Mouse (Mus musculus) layer of hippocampus, adult 11-12 months (tissue): ENCODE measurements around the gene Adamts9.

Experiments used
- DNase-seq: peaks from one replicate; pipeline ENCODE4 v3.0.0; 2022; ENCODE audit warnings: low spot score

Gene Adamts9

DNA sequence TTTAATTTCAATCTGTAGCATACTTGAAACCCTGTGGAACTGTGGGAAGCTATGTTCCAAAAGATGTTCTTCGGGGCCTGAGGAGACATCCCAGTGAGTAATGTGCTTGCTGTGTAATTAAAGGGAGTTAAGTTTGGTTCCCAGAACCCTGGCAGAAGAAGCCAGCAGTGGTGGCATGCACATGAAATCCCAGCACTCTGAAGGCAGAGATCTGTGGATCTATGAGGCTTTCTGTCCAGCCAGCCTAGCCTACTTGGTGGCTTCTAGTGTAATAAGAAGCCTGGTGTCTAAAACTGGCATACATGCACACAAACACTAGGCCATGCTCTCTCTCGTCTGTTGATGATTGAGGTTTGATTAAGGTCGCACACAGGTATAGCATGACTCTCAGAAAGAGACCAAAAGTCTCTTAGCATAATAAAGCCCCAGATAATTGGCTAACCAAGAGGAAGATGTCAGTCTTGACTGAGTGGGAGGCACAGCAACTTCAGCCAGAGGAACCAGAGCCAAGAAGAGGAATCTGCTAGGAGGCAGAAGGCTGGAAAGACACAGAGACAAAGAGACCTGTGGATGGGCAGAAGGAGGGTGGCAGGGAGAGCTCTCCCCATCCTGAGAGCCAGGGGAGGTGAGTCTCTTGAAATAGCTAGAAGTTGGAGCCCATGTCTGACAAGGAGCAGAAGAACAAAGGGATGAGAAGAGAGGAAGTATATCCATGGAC lies 138.9 kb downstream of the Adamts9 start:
- DNase-seq, result no peak

DNA sequence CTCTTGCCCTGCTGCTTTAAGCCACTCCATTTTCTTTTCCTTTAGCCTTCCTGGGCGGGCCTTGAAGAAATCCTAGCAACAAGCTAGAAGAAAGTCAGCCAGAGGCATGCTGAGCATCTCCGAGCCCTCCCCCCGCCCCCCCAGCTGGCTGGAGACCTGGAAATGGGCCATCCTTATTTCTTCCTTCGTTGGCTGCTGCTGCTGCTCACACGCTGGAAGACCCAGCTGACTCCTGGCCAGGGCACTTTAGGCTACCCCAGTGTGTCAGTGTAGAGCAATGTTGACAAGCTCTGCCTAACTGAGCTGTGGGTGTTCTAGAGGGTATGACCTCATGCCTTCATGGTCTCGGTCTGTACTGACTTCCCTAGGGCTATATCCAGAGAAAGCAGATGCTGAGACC lies 140.1 kb downstream of the Adamts9 start:
- DNase-seq, result no peak

DNA sequence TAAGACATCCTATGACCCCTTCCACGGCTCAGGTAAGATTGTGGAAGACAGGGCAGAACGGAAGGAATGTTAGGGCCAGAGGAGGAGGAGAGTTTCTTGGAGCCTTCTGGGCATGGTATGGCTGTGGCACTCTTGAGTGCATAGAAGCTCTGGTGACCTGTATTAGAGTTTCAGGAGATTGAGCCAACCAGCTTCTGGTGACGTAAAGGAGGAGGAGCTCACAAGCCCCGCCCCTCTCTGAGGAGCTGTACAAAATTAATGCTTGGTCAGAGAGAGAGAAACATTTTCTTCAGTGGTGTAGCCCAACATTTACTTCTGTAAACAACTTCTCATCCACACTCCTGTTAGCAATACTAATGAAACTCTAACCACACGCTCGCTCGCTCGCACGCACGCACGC lies 140.9 kb downstream of the Adamts9 start:
- DNase-seq, result no peak

DNA sequence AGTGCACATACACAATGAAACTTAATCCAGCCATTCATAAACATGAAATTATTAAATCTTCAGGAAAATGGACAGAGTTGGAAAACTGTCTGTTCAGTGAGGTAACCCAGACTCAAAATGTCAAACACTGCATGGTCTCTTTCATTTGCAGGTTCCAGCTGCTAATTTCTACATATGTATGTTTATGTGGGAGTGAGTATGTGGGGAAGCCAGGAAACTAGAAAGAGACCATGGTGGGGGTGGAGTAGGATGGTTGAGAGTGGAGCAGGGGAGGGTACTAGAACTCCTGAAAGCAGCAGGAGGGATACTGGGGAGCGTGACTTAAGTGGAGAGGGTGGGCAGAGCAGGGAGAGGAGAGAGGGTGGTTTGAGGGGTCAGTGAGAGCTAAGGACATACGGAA lies 141.8 kb downstream of the Adamts9 start:
- no peak for DNase-seq

DNA sequence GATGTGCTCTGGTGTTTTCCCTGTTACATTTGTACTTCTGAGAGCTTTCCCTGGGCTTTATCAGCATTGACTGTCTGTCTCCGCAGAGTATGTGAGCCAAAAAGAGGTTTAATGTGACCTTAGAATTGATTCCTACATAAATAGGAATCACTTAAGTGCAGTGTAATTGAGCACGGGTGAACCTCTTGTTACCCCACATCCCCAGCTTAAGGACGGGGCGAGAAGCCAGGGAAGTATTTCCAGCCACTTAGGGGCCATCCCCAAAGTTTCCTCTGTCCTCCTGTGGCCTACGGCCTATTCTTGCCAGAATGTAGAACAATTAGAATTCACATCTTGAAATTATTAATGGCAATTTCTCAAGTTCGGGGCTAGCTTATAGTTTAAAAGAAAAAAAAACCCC lies 149.5 kb downstream of the Adamts9 start:
- no peak for DNase-seq

GRCm38 (mm10) chr6:92787376-92787712 lies 155.9 kb downstream of the Adamts9 start:
- peak; percentile 92 for DNase-seq

DNA sequence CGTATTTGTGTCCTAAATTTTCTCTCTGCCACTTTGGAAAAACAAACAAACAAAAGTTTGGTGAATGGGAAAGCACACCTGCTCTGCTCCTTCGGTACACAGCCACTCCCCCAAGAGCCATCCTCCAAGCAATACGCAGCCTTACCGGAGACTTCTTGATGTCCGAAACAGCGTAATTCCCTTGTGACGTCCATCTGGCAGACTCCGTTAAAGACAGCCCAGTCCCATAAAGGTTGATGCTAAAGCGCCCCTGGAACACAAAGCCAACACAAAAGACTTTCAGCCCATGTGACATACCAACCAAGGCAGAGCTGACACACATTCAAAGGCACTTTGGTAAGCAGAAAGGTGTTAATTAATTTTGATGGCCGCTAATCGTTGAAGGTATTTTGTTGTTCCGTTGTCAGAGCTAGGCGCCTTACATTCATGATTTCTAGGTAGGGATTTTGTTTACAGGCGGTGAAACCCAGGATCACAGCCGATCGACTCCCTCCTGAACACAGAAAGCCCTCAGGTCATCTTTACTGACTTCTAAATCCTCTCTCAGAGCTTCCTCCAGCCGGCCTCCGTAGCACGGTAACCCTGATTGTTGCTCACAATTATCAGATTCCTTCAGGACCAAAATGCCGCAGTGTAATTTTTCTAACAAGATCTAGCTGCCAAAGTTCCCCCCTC lies 156.5 kb downstream of the Adamts9 start:
- DNase-seq, result no peak

- DNase-seq, result peak; percentile 64
These were observed 158.5 kb downstream of the Adamts9 start for GRCm38 (mm10) chr6:92784782-92785181.

DNA sequence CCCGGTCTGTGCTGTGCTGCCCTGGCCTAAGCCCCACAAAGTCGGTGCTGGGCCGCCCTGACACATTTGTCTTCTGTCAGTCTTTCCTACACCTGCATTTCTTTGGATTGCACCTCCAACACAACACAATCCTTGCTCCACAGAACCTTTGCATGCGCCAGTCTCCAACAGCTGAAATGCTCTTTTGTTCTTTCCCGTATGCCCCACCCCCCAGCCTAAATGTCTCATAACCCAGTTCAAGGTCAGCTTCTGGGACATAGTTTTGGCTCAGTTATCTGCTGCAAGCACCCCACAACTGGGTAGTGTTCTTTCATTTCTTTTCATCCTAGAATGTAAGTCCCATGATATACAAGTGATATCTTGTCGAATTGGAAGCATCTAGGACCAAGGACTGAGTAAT lies 161.8 kb downstream of the Adamts9 start:
- no peak for DNase-seq

DNA sequence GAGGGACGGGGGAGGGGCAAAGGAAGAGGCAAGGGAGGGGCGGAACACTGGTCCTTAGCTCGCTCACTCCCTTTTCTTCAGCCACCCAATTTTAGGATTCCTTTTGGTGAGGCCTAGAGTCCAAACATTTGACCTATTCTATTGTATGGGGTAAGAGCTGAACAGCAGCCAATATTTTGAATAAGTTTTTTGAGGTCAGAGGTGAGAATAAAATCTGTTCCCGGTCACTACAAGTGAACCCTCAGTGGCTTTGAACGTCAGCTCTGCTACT lies 163.4 kb downstream of the Adamts9 start:
- DNase-seq, result no peak

DNA sequence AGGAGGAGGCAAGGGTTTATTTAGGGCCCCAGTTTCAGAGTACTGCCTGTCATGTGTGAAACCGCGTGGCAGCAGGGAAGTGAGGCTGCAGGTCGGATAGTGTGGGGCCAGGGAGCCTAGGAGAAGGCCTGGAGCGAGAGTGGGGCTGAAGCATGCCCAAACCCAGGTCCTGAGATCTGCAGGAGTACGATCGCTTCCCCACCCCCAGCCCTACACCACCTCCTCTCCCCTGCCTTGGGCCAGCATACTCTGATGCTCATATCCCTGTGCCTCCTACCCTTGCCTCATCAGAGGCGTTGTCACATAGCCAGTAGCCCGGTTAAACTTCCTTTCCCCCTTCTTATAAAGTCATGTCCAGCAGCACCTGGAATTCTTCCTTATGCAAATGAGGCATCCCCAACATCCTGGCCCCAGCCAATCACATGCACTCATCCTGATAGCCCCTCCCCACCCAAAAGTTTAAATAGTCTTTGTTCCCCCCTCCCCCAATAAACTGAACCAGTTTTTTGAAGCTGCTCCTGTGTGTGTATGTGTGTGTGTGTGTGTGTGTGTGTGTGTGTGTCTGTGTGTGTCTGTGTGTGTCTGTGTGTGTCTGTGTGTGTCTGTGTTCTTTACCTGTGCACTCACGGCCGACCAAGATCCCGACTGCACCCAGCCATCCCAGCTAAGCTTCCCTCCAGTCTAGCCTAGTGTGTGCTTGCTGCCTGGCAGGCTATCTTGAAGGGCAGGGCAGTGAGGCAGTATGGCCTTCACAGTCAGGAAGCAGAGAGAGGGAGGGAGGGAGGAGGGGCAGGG lies 164.0 kb downstream of the Adamts9 start:
- no peak for DNase-seq

DNA sequence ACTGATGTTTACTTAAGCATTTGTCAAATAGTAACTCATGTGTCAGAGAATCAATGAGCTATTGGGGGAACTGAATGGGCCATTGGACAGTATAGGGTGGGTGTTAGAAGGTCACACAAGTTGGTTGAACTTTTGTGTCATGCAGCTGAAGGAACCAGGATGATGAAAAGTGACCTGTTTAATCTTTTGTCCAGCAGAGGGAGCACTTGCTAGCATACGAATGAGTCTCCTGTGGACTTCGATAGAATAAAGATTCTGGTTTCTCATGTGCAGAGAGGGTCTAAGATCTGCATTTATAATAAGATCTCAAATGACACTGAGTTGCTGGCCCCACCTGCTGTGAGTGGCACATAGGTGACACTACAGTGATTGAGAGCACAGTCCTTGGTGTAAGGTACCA lies 166.9 kb downstream of the Adamts9 start:
- peak; percentile 54 for DNase-seq

DNA sequence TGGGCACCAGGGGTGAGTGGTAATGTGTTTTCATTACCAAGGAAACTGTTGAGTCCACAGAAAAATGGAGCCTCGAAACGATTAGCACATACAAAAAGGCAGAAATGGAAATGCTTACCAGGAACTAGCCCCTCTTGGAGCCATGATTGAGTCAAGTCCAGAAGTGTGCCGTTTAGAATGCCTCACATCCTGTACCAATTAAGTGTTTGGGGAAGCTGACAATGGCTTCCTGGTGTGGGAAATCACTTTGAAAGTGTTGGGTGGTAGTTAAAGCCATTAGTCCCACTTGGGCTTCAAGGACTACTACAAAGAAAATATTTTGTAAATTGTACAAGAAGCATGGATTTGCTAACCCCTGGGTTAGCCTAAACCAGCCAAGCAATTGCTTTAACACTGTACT lies 180.9 kb downstream of the Adamts9 start:
- DNase-seq, result no peak

GRCm38 (mm10) chr6:92759616-92760015 lies 183.7 kb downstream of the Adamts9 start:
- DNase-seq, result no peak

DNA sequence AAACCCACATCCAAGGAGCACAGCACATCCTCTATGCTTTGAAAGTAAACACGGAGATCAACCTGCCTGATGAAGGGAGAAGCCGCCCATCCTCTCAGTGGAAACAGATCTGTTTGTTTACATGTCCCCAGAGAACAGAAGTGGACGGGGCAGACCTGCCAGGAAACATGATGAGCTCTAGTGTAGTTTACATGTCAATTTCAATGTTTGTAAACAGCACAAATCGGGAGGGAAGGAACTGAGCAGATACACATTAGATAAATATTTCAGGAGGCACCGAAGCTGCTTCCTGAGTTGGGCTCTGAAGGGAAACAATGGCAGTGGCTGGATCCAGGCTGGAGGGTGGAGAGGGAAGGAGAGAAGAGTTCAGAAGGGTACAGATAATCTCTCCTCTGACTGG lies 187.5 kb downstream of the Adamts9 start:
- no peak for DNase-seq

GRCm38 (mm10) chr6:92752737-92753136 lies 190.6 kb downstream of the Adamts9 start:
- no peak for DNase-seq

GRCm38 (mm10) chr6:92749420-92749819 lies 193.9 kb downstream of the Adamts9 start:
- DNase-seq, result no peak

DNA sequence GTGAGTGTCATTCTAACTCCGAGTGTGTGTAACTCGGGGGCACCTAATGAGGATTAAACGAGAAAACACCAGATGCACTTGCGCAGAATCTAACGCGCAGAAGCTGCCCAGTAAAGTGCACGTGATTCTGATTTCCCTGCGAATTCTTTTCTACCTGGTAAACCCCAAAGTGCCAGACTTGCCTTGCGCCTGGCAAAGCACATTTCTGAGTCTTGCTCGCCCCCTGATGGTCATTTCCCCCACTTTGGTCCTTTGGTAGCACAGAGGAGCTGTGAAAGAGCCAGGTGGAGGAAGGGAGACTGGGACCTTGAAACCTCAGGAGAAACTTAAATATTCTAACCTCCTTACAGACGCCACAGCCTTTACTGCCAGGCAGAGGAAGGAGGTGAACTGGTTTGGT lies 199.7 kb downstream of the Adamts9 start:
- peak; percentile 87 for DNase-seq

- no peak for DNase-seq
These were observed 206.2 kb downstream of the Adamts9 start for GRCm38 (mm10) chr6:92737116-92737515.

- DNase-seq, result no peak
These were observed 209.6 kb downstream of the Adamts9 start for GRCm38 (mm10) chr6:92733651-92734050.

DNA sequence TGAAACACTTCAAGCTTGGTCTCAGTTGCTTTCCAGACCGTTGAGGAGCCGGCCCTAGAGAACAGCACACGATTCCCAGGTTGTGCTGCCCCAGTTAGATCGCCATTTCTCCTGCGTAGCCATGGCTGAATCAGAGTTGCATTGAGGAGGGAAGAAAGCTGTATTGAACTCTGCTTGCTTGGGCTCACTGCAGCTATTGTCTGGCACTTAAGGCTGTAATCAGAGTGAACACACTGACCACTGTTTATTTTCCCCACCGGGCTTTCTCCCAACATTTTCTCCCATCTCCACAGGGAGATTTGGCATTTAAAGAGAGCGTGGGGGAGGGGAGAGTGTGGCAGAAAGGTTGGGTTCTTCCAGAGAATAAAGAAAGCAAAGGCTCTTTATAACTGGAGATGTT lies 214.8 kb downstream of the Adamts9 start:
- peak; percentile 66 for DNase-seq

DNA sequence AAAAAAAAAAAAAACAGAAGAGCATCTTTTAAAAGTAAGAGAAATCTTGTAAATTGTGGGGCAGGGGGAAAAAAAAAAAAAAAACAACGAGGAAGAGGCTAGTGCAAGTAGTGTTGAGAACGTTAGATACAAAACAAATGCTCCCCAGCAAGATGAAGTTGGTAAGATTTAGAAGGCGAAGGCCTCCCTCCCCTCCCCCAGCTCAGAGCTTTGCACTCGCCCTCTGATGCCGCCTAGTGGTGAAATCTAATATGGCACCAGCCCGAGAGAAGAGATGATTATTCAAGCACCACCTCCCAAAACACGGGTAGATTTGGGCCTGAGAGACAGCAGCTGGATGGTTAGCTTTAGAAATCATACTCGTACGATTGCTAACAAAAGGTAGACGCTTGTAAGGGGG lies 215.2 kb downstream of the Adamts9 start:
- DNase-seq, result peak; percentile 94

GRCm38 (mm10) chr6:92727351-92727986 lies 215.8 kb downstream of the Adamts9 start:
- DNase-seq, result no peak
